Mouse (Mus musculus): ENCODE data around the gene Scd4. TPM values are rescaled to one million over a fixed set of nuclear protein-coding genes. Genes with fewer than 3 reads are reported as not detected.

The Scd4 gene
- polyA plus RNA-seq, 1 experiment, result 0.20 TPM

DNA sequence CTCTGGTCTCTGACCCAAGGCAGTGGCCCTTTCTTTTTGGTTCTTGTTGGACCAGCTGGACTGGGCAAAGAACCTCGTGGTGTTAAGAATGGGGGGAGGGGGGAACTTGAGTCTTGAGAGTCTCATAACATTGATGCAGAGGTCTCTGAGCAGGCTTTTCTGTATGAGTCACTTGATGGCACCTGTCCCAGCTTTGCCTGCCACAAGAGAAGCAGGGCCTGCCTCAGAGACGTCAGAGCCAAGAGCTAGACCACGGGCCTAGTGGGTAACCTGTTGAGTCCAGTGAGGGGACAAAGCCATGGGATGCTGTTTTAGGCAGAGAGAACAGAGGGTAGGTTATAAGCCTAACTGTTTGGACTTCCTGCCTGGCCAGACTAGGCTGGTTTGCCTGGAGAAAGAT is 37.6 kb upstream of the Scd4 start:
- peaks cover 16% of the 10 kb centered on the region for H3K36me3 ChIP-seq (ENCODE audit: control insufficient read depth, insufficient read depth, low read length)
- H3K27ac ChIP-seq (ENCODE audit: insufficient read depth, low read length), result peak overlapping the region; percentile 14; the same call in 1 of the 2 replicates
- peak in 1 of 2 experiments; percentile 5 for DNase-seq (ENCODE audit: low read depth in 1 of 2, low spot score in 2 of 2)
- peak overlapping the region; percentile 64; the same call in 1 of the 2 replicates for H3K4me3 ChIP-seq (ENCODE audit: extremely low read depth, insufficient read depth, insufficient read length)
- WGBS, result 7% methylated on average over 3 of the region's 3 CpGs
- TF ChIP-seq POLR2A (IDR thresholded peaks at IDR 0.05; ENCODE audit: low read depth, low read length), result no peak
- H3K4me1 ChIP-seq (ENCODE audit: control insufficient read depth, insufficient read depth, insufficient read length), result peaks cover 15% of the 10 kb centered on the region; the same call in 1 of the 2 replicates
- H3K27me3 ChIP-seq (ENCODE audit: control insufficient read depth, insufficient read depth, low read length), result no peaks in the 10 kb centered on the region

DNA sequence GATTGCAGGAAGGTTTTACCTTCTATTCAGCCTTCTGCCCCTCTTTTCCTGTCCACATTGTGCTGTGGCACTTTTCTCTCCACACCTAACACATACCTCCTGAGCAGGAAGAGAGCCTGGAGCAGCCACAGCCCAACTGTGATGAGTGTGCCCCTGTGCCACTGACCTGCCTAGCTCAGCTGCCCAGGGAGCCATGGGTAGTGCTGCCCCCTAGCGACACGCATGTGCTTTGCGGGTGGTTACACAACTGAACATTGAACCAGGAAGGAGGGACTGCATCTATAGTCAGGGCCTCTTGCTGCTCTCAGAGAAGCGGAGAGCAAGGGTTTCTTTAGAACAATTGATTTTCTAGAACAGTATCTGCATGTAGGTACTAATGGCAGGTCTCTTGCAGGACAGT is 37.2 kb upstream of the Scd4 start:
- no peak overlapping the region for H3K27ac ChIP-seq (ENCODE audit: insufficient read depth, low read length)
- TF ChIP-seq POLR2A (IDR thresholded peaks at IDR 0.05; ENCODE audit: low read depth, low read length) (no peak), CTCF (IDR thresholded peaks at IDR 0.05; ENCODE audit: extremely low read depth, insufficient read depth, insufficient read length, insufficient replicate concordance) (peak; percentile 97; the same call in 1 of the 2 replicates)
- H3K4me3 ChIP-seq (ENCODE audit: extremely low read depth, insufficient read depth, insufficient read length), result no peak overlapping the region
- WGBS, result 4% methylated on average over 4 of the region's 4 CpGs
- H3K36me3 ChIP-seq (ENCODE audit: control insufficient read depth, insufficient read depth, low read length), result peaks cover 16% of the 10 kb centered on the region
- DNase-seq (ENCODE audit: low read depth in 1 of 2, low spot score in 2 of 2), result peak; percentile 73 to 88
- peaks cover 15% of the 10 kb centered on the region; the same call in 1 of the 2 replicates for H3K4me1 ChIP-seq (ENCODE audit: control insufficient read depth, insufficient read depth, insufficient read length)
- H3K27me3 ChIP-seq (ENCODE audit: control insufficient read depth, insufficient read depth, low read length), result no peaks in the 10 kb centered on the region

DNA sequence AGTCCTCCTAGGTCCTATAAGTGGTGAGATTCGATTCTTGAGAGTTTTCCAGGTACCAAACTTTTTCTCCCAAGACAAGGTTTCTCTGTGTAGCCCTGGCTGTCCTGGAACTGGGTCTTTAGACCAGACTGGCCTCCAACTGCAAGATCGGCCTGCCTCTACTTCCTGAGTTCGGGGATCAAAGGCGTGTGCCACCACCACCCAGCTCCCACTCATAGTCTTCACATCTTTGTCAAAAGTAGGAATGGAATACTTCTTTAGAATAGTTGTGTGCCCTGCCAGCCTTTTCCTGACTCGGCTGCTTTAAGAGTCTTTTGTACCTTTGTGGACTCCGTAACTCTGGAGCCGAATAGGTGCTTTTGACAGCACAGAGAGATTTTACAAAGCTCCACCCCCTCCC is 36.7 kb upstream of the Scd4 start:
- Histone ChIP-seq H3K27ac (ENCODE audit: insufficient read depth, low read length) (no peak overlapping the region), H3K36me3 (ENCODE audit: control insufficient read depth, insufficient read depth, low read length) (peaks cover 18% of the 10 kb centered on the region), H3K4me1 (ENCODE audit: control insufficient read depth, insufficient read depth, insufficient read length) (peaks cover 15% of the 10 kb centered on the region; the same call in 1 of the 2 replicates), H3K4me3 (ENCODE audit: extremely low read depth, insufficient read depth, insufficient read length) (no peak overlapping the region), H3K27me3 (ENCODE audit: control insufficient read depth, insufficient read depth, low read length) (no peaks in the 10 kb centered on the region)
- DNase-seq (ENCODE audit: low read depth in 1 of 2, low spot score in 2 of 2), result no peak
- no peak for TF ChIP-seq POLR2A (IDR thresholded peaks at IDR 0.05; ENCODE audit: low read depth, low read length)
- no peak for TF ChIP-seq CTCF (IDR thresholded peaks at IDR 0.05; ENCODE audit: extremely low read depth, insufficient read depth, insufficient read length, insufficient replicate concordance)
- WGBS, result 45% methylated on average over 7 of the region's 7 CpGs

DNA sequence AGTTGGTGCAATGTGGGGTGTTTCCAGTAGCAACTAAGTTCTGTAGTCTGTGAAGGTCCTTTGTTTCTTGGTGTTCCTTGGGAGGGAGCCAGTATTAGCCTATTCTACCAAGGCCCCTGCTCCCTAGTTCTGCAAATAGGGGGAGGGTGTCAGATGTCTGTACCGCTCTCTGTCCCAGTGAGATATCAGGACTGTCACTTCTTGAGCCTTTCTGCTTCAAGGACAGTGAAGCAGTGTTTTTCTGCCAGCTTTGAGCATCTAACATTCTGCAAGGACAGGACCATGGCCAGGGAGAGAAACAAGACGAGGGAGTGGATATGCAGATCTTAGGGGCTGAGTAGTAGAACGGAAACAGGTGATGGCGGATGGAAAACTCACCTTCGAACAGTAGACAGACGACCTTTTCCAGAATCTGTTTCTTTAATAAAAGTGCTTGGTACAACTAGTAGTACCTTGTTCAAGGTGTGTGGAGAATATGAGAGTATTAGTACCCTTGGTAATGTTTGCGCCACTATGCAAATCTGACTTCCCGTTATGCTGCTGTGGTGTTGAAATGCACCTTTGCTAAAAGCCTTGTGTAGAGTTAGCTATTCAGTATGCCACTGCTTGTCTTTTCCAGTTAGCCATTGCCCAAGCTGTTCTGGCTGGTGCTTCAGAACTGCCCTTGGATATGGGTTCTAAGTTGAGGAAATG is 35.7 kb upstream of the Scd4 start:
- no peak overlapping the region for H3K27ac ChIP-seq (ENCODE audit: insufficient read depth, low read length)
- H3K4me1 ChIP-seq (ENCODE audit: control insufficient read depth, insufficient read depth, insufficient read length), result peaks cover 15% of the 10 kb centered on the region; the same call in 1 of the 2 replicates
- H3K27me3 ChIP-seq (ENCODE audit: control insufficient read depth, insufficient read depth, low read length), result no peaks in the 10 kb centered on the region
- no peak for DNase-seq (ENCODE audit: low read depth in 1 of 2, low spot score in 2 of 2)
- peak overlapping the region; percentile 6; the same call in 1 of the 2 replicates for H3K4me3 ChIP-seq (ENCODE audit: extremely low read depth, insufficient read depth, insufficient read length)
- peaks cover 24% of the 10 kb centered on the region for H3K36me3 ChIP-seq (ENCODE audit: control insufficient read depth, insufficient read depth, low read length)
- 52% methylated on average over 8 of the region's 8 CpGs for WGBS
- TF ChIP-seq POLR2A (IDR thresholded peaks at IDR 0.05; ENCODE audit: low read depth, low read length) (no peak), CTCF (IDR thresholded peaks at IDR 0.05; ENCODE audit: extremely low read depth, insufficient read depth, insufficient read length, insufficient replicate concordance) (no peak)

DNA sequence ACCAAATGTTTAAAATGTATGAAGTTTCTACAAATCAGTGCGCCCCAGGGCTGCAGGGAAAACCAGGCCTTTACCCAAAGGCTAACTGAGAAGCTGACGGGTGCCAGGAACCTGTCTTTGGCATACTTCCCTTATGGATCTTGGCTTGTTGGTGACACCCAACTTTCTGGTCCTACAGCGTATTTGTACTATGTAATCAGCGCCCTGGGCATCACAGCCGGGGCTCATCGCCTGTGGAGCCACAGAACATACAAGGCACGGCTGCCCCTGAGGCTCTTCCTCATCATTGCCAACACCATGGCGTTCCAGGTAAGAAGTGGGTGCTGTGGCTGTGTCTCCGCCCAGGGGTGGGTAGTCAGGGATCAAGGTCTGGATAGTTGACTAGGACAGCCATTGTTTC is 35.0 kb upstream of the Scd4 start:
- Histone ChIP-seq H3K36me3 (ENCODE audit: control insufficient read depth, insufficient read depth, low read length) (peaks cover 30% of the 10 kb centered on the region), H3K4me1 (ENCODE audit: control insufficient read depth, insufficient read depth, insufficient read length) (peaks cover 15% of the 10 kb centered on the region; the same call in 1 of the 2 replicates), H3K27me3 (ENCODE audit: control insufficient read depth, insufficient read depth, low read length) (no peaks in the 10 kb centered on the region), H3K4me3 (ENCODE audit: extremely low read depth, insufficient read depth, insufficient read length) (no peak overlapping the region), H3K27ac (ENCODE audit: insufficient read depth, low read length) (no peak overlapping the region)
- WGBS, result 83% methylated on average over 9 of the region's 9 CpGs
- no peak for DNase-seq (ENCODE audit: low read depth in 1 of 2, low spot score in 2 of 2)
- TF ChIP-seq POLR2A (IDR thresholded peaks at IDR 0.05; ENCODE audit: low read depth, low read length) (no peak), CTCF (IDR thresholded peaks at IDR 0.05; ENCODE audit: extremely low read depth, insufficient read depth, insufficient read length, insufficient replicate concordance) (no peak)

DNA sequence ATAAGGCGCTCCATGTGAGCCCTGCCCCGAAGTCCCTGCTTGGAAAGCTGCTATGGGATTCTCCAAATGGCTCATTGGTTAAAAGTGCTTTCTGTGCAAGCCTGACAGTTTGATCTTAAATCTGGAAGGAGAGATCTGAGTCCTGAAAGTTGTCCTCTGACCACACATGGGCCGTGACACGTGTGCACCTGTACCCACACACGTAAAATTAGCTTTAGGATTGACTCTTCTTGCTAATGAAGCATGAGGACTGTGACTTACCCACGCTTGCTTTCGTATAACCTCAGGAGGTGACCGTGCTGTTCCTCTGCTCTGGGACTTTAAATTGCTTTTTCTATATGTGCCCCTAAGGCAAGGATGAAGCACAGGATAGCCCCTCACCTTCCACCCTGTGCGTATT is 33.8 kb upstream of the Scd4 start:
- DNase-seq (ENCODE audit: low read depth in 1 of 2, low spot score in 2 of 2), result no peak
- 86% methylated on average over 9 of the region's 9 CpGs for WGBS
- Histone ChIP-seq H3K4me3 (ENCODE audit: extremely low read depth, insufficient read depth, insufficient read length) (no peak overlapping the region), H3K27ac (ENCODE audit: insufficient read depth, low read length) (no peak overlapping the region), H3K27me3 (ENCODE audit: control insufficient read depth, insufficient read depth, low read length) (no peaks in the 10 kb centered on the region), H3K4me1 (ENCODE audit: control insufficient read depth, insufficient read depth, insufficient read length) (peaks cover 12% of the 10 kb centered on the region; the same call in 1 of the 2 replicates), H3K36me3 (ENCODE audit: control insufficient read depth, insufficient read depth, low read length) (peaks cover 40% of the 10 kb centered on the region)
- TF ChIP-seq POLR2A (IDR thresholded peaks at IDR 0.05; ENCODE audit: low read depth, low read length) (no peak), CTCF (IDR thresholded peaks at IDR 0.05; ENCODE audit: extremely low read depth, insufficient read depth, insufficient read length, insufficient replicate concordance) (no peak)

DNA sequence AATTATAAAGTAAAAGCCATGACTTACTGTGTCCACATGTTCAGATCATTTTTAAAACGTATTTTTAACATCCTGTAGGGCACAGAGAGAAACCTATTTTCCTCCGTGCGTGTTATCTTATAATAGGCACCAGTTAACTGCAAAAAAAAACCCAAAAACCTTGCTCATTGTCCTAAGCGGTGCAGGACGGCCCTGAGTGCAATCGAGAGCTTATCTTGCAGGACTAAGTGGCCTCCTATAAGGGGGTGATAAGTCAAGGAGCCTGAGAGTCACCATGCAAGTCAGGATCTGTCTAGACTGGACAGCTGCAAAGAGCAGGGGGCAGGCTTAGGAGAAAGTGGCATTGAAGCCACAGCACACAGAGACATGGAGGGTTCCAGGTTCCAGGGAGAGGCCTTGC is 33.0 kb upstream of the Scd4 start:
- peaks cover 48% of the 10 kb centered on the region for H3K36me3 ChIP-seq (ENCODE audit: control insufficient read depth, insufficient read depth, low read length)
- H3K4me1 ChIP-seq (ENCODE audit: control insufficient read depth, insufficient read depth, insufficient read length), result peaks cover 12% of the 10 kb centered on the region; the same call in 1 of the 2 replicates
- no peak overlapping the region for H3K27ac ChIP-seq (ENCODE audit: insufficient read depth, low read length)
- H3K27me3 ChIP-seq (ENCODE audit: control insufficient read depth, insufficient read depth, low read length), result no peaks in the 10 kb centered on the region
- WGBS, result 64% methylated on average over 6 of the region's 6 CpGs
- TF ChIP-seq POLR2A (IDR thresholded peaks at IDR 0.05; ENCODE audit: low read depth, low read length) (no peak), CTCF (IDR thresholded peaks at IDR 0.05; ENCODE audit: extremely low read depth, insufficient read depth, insufficient read length, insufficient replicate concordance) (no peak)
- no peak for DNase-seq (ENCODE audit: low read depth in 1 of 2, low spot score in 2 of 2)
- H3K4me3 ChIP-seq (ENCODE audit: extremely low read depth, insufficient read depth, insufficient read length), result no peak overlapping the region
